Mouse (Mus musculus): ENCODE measurements around the gene Vps25.
A peak's percentile ranks its signal among the peaks of the same experiment; 100 is the strongest.

The Vps25 gene

DNA sequence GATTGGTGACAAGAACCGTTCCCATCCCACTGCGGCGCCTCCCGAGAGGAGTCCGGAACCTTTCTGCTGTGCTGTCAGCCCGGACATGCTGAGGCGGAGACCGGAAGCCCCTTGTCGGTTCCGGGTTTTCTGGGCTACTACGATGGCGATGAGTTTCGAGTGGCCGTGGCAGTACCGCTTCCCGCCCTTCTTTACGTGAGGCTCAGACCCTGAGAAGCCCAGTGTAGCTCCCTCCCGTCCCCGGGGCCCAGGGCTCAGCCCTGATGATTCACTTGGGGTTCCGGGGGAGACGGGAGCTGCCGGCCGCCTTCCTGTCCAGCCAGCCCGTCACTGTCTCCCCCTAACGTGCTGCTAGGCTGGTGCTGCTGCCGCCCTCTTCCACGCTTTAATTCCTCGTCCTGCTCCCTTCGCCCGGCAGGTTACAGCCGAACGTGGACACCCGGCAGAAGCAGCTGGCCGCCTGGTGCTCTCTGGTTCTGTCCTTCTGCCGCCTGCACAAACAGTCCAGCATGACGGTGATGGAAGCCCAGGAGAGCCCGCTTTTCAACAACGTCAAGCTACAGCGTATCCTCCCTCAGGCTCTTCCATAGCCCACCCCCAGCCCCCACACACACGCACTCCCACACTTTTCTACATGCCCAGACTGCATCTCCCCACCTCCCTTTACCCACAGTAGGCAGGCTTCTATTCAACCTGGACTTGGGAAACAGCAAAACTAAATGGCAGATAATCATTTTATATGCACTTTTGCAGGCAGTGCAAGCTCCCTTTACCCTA lies at the start of gene Vps25:
TSS of gene Vps25 (plus strand) at position 95 of the 777 bp plus-strand sequence.
- peak; percentile 79 for DNase-seq

DNA sequence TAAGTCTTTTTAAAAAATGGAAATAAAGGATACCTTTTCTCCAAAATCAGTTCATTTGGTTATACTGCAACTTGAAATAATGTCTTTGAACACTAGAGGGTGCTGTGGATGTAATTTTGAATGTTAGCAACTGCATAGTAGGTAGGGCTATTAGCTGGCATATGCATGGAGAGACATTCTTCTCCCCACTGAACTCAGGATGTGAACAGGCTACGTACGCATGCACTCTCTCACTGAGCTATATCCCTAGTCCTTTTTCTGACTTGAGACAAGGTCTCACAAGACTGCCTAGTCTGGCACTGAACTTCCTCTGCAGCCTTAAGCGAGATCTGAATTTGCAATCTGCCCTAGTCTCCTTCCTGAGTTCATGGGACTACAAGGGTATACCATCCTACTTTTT lies 41.5 kb upstream of the Vps25 start:
- DNase-seq = no peak

DNA sequence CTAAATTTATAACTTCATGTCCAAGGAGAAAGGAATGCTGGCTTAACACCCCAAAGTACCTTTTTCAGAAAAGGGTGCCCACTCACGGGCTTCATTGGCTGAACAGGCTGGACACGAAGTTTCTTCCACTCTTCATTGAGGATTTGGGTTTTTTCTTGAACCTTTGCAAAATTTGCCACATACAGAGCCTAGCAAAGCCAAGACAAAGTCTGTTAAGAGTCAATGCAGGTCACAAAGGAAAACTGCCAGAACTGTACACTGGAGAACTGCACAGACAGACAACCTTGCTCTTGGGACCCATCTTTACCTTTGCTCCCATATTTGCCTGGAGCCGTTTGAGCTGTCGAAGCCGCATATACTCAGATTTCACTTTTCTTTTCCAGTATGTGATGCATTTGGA lies 36.6 kb upstream of the Vps25 start:
- no peak for DNase-seq

GRCm38 (mm10) chr11:101218436-101219055 lies 35.0 kb upstream of the Vps25 start:
- DNase-seq = no peak

- DNase-seq = no peak
These were observed 32.7 kb upstream of the Vps25 start for GRCm38 (mm10) chr11:101220853-101221252.

DNA sequence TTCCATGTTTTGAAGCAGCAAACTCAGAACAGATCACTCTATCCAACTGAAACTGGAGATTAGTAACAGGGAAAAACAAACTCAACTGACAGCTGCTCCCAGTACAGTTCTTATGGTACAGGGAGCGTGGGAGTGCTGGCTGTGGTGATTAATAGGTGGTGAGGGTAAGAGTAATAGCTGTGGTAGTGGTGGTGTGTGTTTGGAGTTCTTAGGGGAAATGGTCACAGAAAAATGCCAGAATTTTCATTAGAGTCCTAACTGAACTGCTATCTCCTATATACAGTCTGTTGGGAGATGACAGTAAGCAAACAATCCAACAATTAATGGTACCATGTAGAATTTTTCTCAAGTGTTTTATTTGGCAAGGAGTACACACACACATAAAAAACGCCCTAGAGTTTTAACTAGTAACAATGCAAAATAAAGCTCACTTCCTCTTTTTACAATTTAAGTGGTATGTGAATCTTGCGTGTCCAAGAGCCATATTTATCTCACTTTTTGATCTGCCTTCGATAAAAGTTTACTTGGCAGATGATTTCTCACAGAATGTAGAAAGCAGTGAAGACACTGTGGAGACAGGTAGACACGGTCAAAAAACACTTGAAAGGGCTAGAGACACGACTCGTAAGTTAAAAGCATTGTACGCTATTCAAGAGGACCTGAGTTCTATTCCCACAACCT lies 32.1 kb upstream of the Vps25 start:
- no peak for DNase-seq

GRCm38 (mm10) chr11:101224337-101224736 lies 29.2 kb upstream of the Vps25 start:
- no peak for DNase-seq

DNA sequence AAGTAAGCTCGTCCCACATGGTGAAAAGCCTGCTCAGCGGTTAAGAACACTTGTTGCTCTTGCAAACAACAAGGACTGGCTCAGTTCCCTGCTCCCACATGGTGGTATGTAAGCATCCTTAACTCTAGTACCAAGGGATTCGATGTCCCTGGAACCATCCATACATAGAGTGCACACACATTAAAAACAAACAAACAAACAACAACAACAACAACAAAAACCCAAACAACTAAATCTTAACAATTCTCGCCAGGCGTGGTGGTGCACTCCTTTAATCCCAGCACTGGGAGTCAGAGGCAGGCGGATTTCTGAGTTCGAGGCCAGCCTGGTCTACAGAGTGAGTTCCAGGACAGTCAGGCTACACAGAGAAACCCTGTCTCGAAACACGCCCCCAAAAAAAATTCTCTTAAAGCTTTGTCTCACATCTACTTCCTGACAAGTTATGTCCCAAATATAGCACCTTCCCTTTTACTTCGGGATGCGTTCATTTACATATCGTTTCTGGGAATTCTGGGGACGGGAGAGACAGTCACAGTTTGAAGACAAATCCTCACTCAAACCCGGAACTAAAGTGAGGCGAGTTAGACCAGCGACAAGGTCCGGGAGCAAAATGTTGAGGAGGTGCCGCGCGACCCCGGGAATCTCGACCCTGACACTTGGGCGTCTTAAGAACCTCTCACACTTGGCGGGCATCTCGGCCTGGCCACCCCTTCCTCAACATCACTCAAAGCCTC lies 28.0 kb upstream of the Vps25 start:
- no peak for DNase-seq

- DNase-seq = peak; percentile 94
These were observed 27.3 kb upstream of the Vps25 start, which contains the start of gene Ezh1 for GRCm38 (mm10) chr11:101226065-101226701. Gene Ezh1 (minus strand): TSS chr11:101226463.

DNA sequence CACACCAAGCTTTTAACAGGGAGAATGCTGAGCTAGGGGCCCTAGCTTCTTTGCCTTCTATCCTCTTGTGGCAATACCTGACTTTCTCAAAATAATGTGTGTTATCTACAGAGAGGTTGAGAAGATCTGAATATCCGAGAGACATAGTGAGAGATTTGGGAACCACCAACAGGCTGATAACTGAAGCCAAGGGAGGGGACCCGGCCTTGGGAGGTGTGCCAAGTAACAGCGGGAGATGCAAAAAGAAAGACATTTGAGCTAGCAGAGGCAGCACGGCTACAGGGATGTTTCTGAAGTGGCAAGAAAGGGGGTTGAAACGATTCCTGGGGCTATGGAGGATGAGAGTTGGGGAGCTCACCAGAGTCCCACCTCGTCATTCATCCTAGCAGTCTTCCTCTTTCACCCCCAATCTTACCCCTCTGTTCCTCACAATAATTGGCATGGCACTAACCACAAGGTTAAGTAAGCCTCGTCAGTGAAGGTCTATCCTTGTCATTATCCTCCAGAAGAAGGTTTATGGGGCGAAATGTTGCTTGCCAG lies 24.1 kb upstream of the Vps25 start:
- DNase-seq = no peak

GRCm38 (mm10) chr11:101230061-101230511 lies 23.4 kb upstream of the Vps25 start:
- DNase-seq = no peak

DNA sequence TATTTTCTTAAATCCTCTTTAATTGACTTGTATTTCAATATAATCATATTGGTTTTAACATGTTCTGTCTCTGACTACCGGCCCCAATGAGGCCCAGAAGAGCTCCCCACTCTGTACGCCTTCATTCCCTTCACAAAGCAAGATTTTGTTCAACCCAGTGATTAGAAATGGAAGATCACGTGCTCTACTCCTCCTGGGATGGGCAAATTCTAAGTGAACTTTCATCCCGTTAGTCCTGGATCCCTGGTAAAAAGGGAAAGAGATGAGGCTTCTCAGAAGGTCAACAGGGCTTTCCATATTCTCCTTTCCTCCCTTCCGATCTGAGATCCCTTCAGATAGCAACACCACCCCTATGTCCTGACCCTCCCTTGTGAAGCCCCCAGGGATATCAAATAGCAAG lies 23.0 kb upstream of the Vps25 start:
- no peak for DNase-seq

- no peak for DNase-seq
These were observed 22.3 kb upstream of the Vps25 start for GRCm38 (mm10) chr11:101230991-101231871.

DNA sequence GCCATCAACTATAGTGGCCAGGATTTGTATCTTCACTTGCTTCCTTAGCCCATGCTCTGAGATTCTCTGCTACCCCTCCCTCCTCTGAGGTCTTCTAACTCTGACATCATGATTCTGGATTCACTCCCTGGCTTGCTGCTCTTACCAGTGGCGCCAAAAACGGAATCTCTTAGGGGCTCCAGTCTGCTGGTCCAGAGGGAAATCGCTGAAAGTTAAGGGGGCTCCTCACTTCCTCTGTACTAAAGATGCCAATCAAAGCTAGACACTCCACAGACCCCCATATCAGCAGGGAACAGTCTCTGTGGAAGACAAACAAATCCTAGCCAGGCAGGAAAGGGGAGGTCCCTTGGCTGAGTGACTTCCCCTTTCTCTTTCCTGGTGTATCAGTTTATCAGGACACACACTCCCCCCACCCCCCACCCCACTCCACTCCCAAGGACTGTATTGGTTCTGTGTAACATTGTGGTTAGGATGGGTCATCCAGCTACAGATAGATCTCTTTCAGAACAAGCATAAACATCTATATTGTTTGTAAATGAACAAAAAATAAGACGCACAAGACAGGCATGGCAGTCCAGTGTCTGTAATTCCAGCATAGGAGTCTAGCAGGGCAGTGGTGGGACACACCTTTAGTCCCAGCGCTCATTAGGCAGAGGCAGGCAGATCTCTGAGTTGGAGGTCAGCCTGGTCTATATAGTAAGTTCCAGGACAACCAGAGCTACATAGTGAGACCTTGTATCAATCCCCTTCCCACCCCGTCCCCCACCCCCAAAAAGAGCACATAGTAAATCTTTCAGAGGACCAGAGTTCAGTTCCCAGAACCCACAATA lies 21.3 kb upstream of the Vps25 start:
- DNase-seq = no peak

GRCm38 (mm10) chr11:101233240-101233639 lies 20.3 kb upstream of the Vps25 start:
- DNase-seq = no peak

GRCm38 (mm10) chr11:101234124-101234523 lies 19.4 kb upstream of the Vps25 start:
- DNase-seq = no peak

DNA sequence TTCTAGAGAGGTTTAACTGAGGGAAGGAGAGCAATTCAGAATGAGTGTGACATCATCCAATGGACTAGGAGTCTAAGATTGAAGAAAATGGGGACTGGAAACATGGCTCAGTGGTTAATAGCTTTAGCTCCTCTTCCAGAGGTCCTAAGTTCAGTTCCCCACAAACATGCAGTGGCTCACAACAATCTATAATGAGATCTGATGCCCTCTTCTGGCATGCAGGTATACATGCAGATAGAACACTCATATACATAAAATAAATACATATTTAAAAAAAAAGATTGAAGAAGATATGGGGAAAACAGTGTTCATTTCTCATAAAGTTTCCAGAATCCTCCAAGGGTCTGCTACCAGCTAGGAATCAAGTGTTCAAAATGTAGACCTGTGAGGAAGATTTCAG lies 18.1 kb upstream of the Vps25 start:
- DNase-seq = no peak

DNA sequence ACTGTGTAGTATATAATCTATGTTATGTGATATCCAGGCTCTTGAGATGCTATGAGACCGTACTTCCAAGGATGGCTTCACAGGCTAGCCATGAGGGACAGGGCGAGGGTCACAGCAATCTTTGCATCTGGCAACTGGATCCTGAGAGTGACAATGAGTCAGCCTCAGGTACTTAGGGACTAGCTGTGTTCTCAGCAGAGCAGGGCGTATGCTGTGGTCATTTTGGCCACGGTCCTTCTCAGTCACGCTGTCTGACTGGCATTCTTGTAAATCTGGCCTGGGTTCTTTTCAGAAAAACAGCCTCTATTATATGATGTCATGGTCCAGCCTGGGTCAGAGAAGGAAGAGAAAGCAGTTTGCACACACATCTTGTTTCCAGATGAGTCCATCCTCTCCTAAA lies 16.7 kb upstream of the Vps25 start:
- DNase-seq = no peak

GRCm38 (mm10) chr11:101238071-101238647 lies 15.3 kb upstream of the Vps25 start:
- DNase-seq = no peak

DNA sequence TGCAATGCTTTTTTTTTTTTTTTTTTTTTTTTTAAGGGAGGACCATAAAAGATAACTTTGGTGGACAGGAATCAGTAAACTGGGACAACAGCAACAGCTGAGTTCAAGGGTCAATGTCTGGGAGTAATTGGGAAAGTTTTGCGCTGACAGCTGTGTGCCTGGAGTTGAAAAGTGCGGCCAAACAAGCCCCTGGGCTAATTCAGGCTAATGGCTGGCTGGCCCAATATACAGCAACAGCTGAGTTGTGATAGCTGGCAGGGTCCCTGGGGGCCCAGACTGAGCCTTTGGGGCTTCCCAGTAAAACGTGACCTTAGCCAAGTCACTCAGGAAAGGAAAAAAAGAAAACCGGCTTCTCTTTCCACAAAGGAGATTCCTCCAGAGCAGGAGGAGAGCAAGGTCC lies 8.4 kb upstream of the Vps25 start:
- no peak for DNase-seq
